Mouse (Mus musculus) cerebellum, adult 2 months (tissue): ENCODE measurements around the gene Fip1l1. TPM values are rescaled to one million over a fixed set of nuclear protein-coding genes. Genes with fewer than 3 reads are reported as not detected.

Experiments used
- DNase-seq, 2 experiments: peaks; one replicate each; pipeline ENCODE4 v3.0.0; 2021
- H3K27ac ChIP-seq: fragments of 200-500 bp; 2 replicates; pipeline ENCODE4 v1.5.1; 2012; ENCODE audit warnings: low read length, control low read depth, inconsistent platforms; ENCODE audit not compliant: insufficient read depth
- H3K27me3 ChIP-seq: fragments of 200-500 bp; 2 replicates; pipeline ENCODE4 v1.6.1; 2012; ENCODE audit warnings: inconsistent platforms, mild to moderate bottlenecking, low read length, moderate library complexity; ENCODE audit not compliant: control insufficient read depth, insufficient read depth
- H3K4me1 ChIP-seq: fragments of 200-500 bp; 2 replicates; pipeline ENCODE4 v1.6.1; 2011; ENCODE audit warnings: low read length; ENCODE audit not compliant: control insufficient read depth, insufficient read depth
- H3K4me3 ChIP-seq: fragments of 200-500 bp; replicated peaks from 2 replicates; pipeline ENCODE3; 2011; ENCODE audit warnings: mild to moderate bottlenecking, low read depth, low read length, control low read depth; ENCODE audit not compliant: insufficient read depth
- CTCF ChIP-seq: fragments of 200-500 bp; IDR thresholded peaks from 2 replicates; pipeline ENCODE4 v1.5.1; 2011; ENCODE audit warnings: low read depth, mild to moderate bottlenecking, control low read depth, low read length, moderate library complexity, borderline replicate concordance; ENCODE audit not compliant: insufficient read depth
- POLR2A ChIP-seq: fragments of 200-500 bp; IDR thresholded peaks from 2 replicates; pipeline ENCODE4 v1.6.1; 2011; ENCODE audit warnings: low read length, control low read depth, borderline replicate concordance; ENCODE audit not compliant: insufficient read depth
- WGBS: fragments of 180-500 bp; shearing (Covaris S2); methylation state at CpG from one replicate; pipeline ENCODE4 v1.1.7; 2018; 5-methylcytosine and 5-hydroxymethylcytosine counted together
- polyA plus RNA-seq: library from polyadenylated mRNA; depleted of rRNA; stranded (reverse); fragments of >200 nt; gene quantifications from 2 replicates; pipeline ENCODE4 v1.2.3, GENCODE M21; 2012

Fip1l1 gene
- polyA plus RNA-seq, 1 experiment: 61.1 TPM

DNA sequence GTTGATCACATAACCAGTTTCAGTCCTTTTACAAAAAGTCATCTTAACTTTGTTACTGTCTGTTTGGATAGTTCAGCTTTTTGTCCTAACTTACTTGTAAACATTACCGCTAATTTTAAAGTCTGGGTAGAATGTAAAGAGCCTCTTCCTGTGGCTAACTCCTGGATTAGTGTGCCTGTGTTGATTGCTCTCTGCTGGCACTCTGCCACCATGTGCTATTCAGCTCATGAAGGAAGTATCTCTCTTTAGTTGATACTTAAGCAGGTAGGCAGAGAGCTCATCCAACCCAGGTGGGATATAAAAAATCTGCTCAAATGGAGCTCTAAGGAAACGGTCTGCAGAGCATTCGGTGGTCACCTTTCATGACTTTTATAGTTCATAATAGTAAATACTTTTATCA, 65.9 kb downstream of the Fip1l1 start:
- no peak overlapping the region for H3K4me3 ChIP-seq
- H3K4me1 ChIP-seq: no peaks in the 10 kb centered on the region
- no peak for TF ChIP-seq POLR2A
- TF ChIP-seq CTCF: no peak
- DNase-seq: no peak
- no peaks in the 10 kb centered on the region for H3K27me3 ChIP-seq
- WGBS: 89% methylated on average over 3 of the region's 3 CpGs
- no peak overlapping the region for H3K27ac ChIP-seq

DNA sequence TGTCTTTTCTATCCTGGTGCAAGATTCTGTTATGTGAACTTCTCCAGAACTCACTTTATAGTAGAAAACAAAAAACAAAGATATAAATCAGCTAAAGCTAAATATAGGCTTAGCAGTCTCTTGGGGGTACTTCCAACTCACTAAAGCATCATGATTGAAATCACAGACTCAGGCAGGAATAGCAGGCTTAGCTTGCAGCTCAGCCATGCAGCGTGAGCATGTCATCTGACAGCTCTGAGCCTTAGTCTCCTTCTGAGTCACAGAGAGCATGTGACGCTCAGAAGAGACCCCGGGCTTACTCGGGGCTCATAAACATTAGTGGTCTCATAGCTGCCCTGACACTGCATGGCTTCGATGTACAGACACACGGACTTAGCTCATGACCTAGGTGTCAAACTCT, 66.7 kb downstream of the Fip1l1 start:
- TF ChIP-seq CTCF (no peak), POLR2A (no peak)
- no peak for DNase-seq
- Histone ChIP-seq H3K4me3 (no peak overlapping the region), H3K4me1 (no peaks in the 10 kb centered on the region), H3K27me3 (no peaks in the 10 kb centered on the region), H3K27ac (no peak overlapping the region)
- 91% methylated on average over 6 of the region's 6 CpGs for WGBS

DNA sequence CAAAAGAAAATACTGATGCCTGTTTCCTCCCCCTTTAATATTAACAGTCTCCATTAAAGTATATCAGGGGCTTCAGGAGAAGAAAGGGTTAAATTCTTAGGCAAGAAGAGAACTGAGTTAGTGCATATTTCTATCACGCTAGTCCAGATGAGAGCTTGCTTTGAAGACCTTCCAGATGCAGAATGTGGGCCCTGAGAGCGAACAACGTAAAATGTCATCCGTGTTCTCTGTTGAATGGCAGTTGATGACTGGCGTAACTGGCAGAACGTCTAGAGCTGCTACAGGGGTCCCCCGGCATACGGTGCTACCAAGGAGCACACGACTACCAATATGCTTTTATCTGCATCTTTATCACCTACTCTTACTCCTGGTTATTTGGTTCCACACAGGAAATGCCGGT, 67.1 kb downstream of the Fip1l1 start:
- no peak for DNase-seq
- no peak for TF ChIP-seq CTCF
- no peak for TF ChIP-seq POLR2A
- Histone ChIP-seq H3K27ac (no peak overlapping the region), H3K4me3 (no peak overlapping the region), H3K4me1 (no peaks in the 10 kb centered on the region), H3K27me3 (no peaks in the 10 kb centered on the region)
- WGBS: 89% methylated on average over 10 of the region's 10 CpGs

DNA sequence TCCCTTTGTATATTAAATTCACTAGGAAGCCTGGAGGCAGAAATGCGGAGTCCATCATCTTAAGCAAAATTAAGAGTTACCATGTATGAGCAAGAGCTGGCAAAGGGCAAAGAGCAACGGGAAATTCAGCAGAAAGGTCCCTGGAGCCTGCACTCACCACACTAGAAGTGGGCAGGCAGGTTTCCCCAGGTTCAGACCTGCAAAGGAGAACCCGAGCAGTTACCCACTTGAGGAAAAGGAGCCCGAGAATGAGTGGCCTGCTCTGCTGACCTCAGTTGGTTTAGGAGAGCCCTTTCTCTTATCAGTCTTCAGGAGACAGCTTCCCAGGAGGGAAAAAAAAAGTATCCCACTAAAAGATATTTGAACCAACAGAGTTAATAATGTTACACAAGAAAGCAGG, 68.1 kb downstream of the Fip1l1 start:
- no peaks in the 10 kb centered on the region for H3K4me1 ChIP-seq
- WGBS: 88% methylated on average over 4 of the region's 4 CpGs
- no peak for DNase-seq
- no peak for TF ChIP-seq POLR2A
- H3K27me3 ChIP-seq: no peaks in the 10 kb centered on the region; the same call in 1 of the 2 replicates
- H3K4me3 ChIP-seq: no peak overlapping the region
- H3K27ac ChIP-seq: no peak overlapping the region

DNA sequence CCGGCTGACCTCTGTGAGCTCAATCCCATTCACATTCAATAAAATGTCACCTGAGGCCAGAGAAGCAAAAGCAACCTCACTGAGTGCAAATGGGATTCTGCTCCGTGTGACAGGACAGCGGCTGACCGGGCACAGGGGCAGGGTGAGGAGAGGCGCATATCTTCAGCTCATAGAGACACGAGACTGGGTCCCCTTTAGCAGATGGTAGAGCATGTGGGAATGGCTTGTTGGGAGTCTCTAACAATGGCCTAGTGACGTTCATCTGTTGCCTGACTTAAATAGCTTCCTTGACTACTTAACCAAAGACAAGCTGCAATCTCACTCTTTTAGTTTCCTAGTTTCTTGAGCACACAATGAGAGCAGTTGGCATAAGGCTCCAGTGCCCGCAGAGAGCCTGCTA, 71.0 kb downstream of the Fip1l1 start:
- Histone ChIP-seq H3K27ac (no peak overlapping the region), H3K4me1 (no peaks in the 10 kb centered on the region), H3K27me3 (no peaks in the 10 kb centered on the region; the same call in 1 of the 2 replicates), H3K4me3 (no peak overlapping the region)
- WGBS: 82% methylated on average over 8 of the region's 8 CpGs
- DNase-seq: no peak
- TF ChIP-seq POLR2A (no peak), CTCF (no peak)

DNA sequence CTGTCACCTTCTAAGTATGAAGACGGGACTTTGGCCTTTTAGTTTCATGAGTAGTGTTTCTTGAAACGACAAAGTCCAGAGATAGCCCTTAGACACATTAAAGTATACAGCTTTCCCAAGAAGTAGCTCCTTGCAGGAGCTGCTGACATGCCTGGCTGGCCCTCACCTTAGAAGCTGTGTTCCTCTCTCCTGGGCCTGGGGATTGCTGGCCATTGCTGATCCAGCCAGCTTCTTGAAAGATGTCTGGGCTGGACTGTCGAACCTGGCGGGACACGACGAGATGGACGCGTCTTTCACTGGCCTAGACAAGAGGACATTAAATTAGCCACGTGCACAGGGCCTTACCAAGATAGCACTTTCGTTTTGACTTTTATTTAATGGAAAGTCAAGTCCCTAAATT, 75.3 kb downstream of the Fip1l1 start:
- Histone ChIP-seq H3K4me1 (no peaks in the 10 kb centered on the region), H3K4me3 (no peak overlapping the region), H3K27ac (no peak overlapping the region), H3K27me3 (no peaks in the 10 kb centered on the region; the same call in 1 of the 2 replicates)
- WGBS: 91% methylated on average over 10 of the region's 10 CpGs
- TF ChIP-seq POLR2A (no peak), CTCF (no peak)
- no peak for DNase-seq

DNA sequence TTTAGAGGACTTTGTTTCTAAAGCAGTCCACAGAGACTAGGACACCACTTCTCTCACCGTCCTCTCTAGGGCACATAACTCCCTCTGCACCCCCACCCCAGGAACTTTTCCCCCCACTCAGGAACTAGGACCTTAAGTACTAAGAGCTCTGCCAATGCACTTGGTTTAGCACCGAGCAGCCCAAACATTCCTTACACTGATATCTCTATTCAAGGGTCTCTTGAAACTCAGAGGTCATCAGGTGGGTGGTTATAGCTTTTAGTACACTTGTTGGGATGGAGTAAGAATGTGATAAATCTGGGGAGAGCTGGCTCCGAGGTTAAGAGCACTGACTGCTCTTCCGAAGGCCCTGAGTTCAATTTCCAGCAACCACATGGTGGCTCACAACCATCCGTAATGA, 77.5 kb downstream of the Fip1l1 start:
- DNase-seq: no peak
- peaks cover 1% of the 10 kb centered on the region; the same call in 1 of the 2 replicates for H3K27me3 ChIP-seq
- no peak overlapping the region for H3K4me3 ChIP-seq
- H3K4me1 ChIP-seq: no peaks in the 10 kb centered on the region
- no peak overlapping the region for H3K27ac ChIP-seq
- WGBS: 93% methylated on average over 5 of the region's 5 CpGs
- no peak for TF ChIP-seq POLR2A
- no peak for TF ChIP-seq CTCF

DNA sequence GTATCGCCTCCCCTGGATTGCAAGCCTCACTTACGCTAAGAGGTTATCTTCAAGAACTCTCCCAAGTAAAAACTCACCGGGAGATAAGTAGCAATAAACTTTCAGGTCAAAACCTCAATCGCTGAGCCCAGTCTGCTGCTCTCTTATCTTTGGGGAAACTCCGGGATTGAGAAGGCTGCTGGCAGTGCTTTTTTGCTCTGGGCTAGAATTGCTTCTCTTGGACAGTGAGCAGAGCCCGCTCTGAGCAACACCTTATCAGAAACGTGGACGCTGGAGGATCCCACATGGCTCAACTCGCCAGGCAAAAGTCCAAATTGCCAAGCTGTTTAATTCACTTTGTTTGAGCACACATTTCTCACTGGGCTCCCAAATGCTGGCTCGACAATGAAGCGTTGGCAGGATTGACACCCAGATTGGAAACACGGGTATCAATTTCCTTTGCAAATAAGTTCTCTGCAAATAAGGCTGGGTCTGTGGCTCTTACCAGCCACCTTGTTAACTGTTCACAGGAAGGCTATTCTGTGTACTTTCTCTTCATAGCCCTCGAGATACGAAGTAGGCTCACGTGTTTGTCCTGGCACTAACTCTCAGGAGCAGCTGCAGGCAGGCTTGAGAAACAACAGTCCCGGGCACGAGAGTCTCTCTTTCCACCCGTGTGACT, 78.4 kb downstream of the Fip1l1 start:
- TF ChIP-seq POLR2A (no peak), CTCF (no peak)
- H3K4me1 ChIP-seq: no peaks in the 10 kb centered on the region
- H3K27ac ChIP-seq: no peak overlapping the region
- peaks cover 1% of the 10 kb centered on the region; the same call in 1 of the 2 replicates for H3K27me3 ChIP-seq
- DNase-seq: no peak
- H3K4me3 ChIP-seq: no peak overlapping the region
- 30% methylated on average over 18 of the region's 18 CpGs for WGBS
